9 mouse cellular contexts compared by ENCODE assay signal in genomic region chr17:85617566-85618358, GRCm38 (mm10). TPM values are rescaled to one million over a fixed set of nuclear protein-coding genes. Genes with fewer than 3 reads are reported as not detected.
DNase-seq lines count a peak whose midpoint lies in the region; ATAC-seq and TF ChIP-seq lines count a peak whose summit lies in the region.
"Had no signal": no experiment of that assay in that cellular context is flagged by ENCODE, and none has a peak within 500 bp of the region (broad histone marks: within the 10 kb centered on the region; RNA-seq: fewer than 3 reads in every experiment).

No protein-coding gene starts in this region.

- no peak overlapping the region for H3K9ac ChIP-seq in heart, embryonic 16.5 days (ENCODE audit: low read length)
- H3K9ac ChIP-seq in hindbrain, embryonic 12.5 days = 0 out of 2 replicates have a peak overlapping the region, but pooled peaks have one; percentile 13
- H3K9ac ChIP-seq in midbrain, postnatal 0 days (replicated peaks; ENCODE audit: low read length, poor library complexity, severe bottlenecking) = no peak overlapping the region

- 1% methylated on average over 36 of the region's 36 CpGs for WGBS in heart, embryonic 16.5 days
- WGBS in hindbrain, embryonic 12.5 days = 0% methylated on average over 36 of the region's 36 CpGs
- under 1% methylated on average over 33 of the region's 36 CpGs for WGBS in midbrain, postnatal 0 days

- 0 out of 2 replicates have a peak, but pooled peaks have one; percentile 26 for ATAC-seq in heart, embryonic 16.5 days (replicated peaks; ENCODE audit: extremely low read depth, insufficient read depth, low FRiP score)
- ATAC-seq in hindbrain, embryonic 12.5 days (ENCODE audit: low FRiP score) = no peak
- no peak for ATAC-seq in midbrain, postnatal 0 days (ENCODE audit: low FRiP score)
- ATAC-seq in inflammation-experienced regulatory T-cells, adult 6 months = no peak

- no peaks in the 10 kb centered on the region for H3K9me3 ChIP-seq in heart, embryonic 16.5 days (replicated peaks; ENCODE audit: control insufficient read depth, low read length)
- H3K9me3 ChIP-seq in hindbrain, embryonic 12.5 days (replicated peaks) = no peaks in the 10 kb centered on the region
- H3K9me3 ChIP-seq in midbrain, postnatal 0 days (ENCODE audit: low read length) = no peaks in the 10 kb centered on the region

- intact Hi-C loops in heart, postnatal 25 days (cut with DNase I) = no loop called here

- H3K27me3 ChIP-seq in heart, embryonic 16.5 days (ENCODE audit: control insufficient read depth, insufficient read depth, low read length) = peaks cover 100% of the 10 kb centered on the region
- peaks cover 100% of the 10 kb centered on the region for H3K27me3 ChIP-seq in hindbrain, embryonic 12.5 days
- peaks cover 92% of the 10 kb centered on the region for H3K27me3 ChIP-seq in midbrain, postnatal 0 days (ENCODE audit: insufficient read depth, low read length)

- peak overlapping the region; percentile 35 for H3K4me3 ChIP-seq in heart, embryonic 16.5 days (ENCODE audit: low read length)
- H3K4me3 ChIP-seq in hindbrain, embryonic 12.5 days = peak overlapping the region; percentile 10
- peak overlapping the region; percentile 19 for H3K4me3 ChIP-seq in midbrain, postnatal 0 days (ENCODE audit: low read depth, low read length)

- peaks cover 17% of the 10 kb centered on the region for H3K4me1 ChIP-seq in heart, embryonic 16.5 days (ENCODE audit: control insufficient read depth, insufficient read depth, low read length)
- H3K4me1 ChIP-seq in hindbrain, embryonic 12.5 days = peaks cover 20% of the 10 kb centered on the region
- H3K4me1 ChIP-seq in midbrain, postnatal 0 days (ENCODE audit: insufficient read depth, low read length) = no peaks in the 10 kb centered on the region

- peak overlapping the region; percentile 41 for H3K4me2 ChIP-seq in heart, embryonic 16.5 days (ENCODE audit: low read depth, low read length)
- H3K4me2 ChIP-seq in hindbrain, embryonic 12.5 days (replicated peaks) = peak overlapping the region; percentile 27
- H3K4me2 ChIP-seq in midbrain, postnatal 0 days (ENCODE audit: low read depth, low read length, poor library complexity, severe bottlenecking) = peak overlapping the region; percentile 35

- TF ChIP-seq CTCF in midbrain, postnatal 0 days (IDR thresholded peaks at IDR 0.05) = no peak

- no peaks in the 10 kb centered on the region for H3K36me3 ChIP-seq in heart, embryonic 16.5 days (ENCODE audit: control insufficient read depth, insufficient read depth)
- no peaks in the 10 kb centered on the region for H3K36me3 ChIP-seq in hindbrain, embryonic 12.5 days
- no peaks in the 10 kb centered on the region for H3K36me3 ChIP-seq in midbrain, postnatal 0 days (ENCODE audit: insufficient read depth, low read length)

- H3K27ac ChIP-seq in heart, embryonic 16.5 days (ENCODE audit: low read length) = no peak overlapping the region
- H3K27ac ChIP-seq in hindbrain, embryonic 12.5 days = no peak overlapping the region
- H3K27ac ChIP-seq in midbrain, postnatal 0 days (ENCODE audit: low read depth, low read length) = peak overlapping the region; percentile 44
- H3K27ac ChIP-seq: macrophage had no signal

- DNase-seq in heart, postnatal 25 days (ENCODE audit: low spot score) = no peak
- DNase-seq in embryo, embryonic 10 days (ENCODE audit: low spot score) = peak; percentile 84
- no peak for DNase-seq in midbrain, postnatal 0 days (ENCODE audit: low spot score)
- DNase-seq in cerebellum, adult 9-10 months = no peak
- DNase-seq in frontal cortex, postnatal 14 days (ENCODE audit: low spot score in 2 of 2) = no peak

RNA-seq across cellular contexts. Expression of gene Six3, which starts 4.4 kb away (rescaled TPM):
- polyA plus RNA-seq in heart, embryonic 16.5 days (2015; fragmentation: Nextera tagmentation; extraction: Ambion mirVana) = not detected in 2 replicates
- total RNA-seq in heart, postnatal 25 days (2021) = not detected
- 0.45 and 0.68 TPM in 2 replicates for polyA plus RNA-seq in hindbrain, embryonic 12.5 days (2016; fragmentation: Nextera tagmentation; extraction: Ambion mirVana)
- 11.2 and 12.8 TPM in 2 replicates for total RNA-seq in midbrain, postnatal 0 days (2014; rRNA removed)
- 23.3 and 28.0 TPM in 2 replicates for polyA plus RNA-seq in midbrain, postnatal 0 days (2015; fragmentation: Nextera tagmentation; extraction: Ambion mirVana)
- under 1 TPM in 1 of 3 experiments, not detected in 2; 0.12 TPM for polyA plus RNA-seq in inflammation-experienced regulatory T-cells, adult 6 months (2017; shearing (Covaris generic))
- polyA plus RNA-seq: macrophage had no signal

Comparison
In these comparisons a context has a peak if more than half of its experiments do, and no peak if none do; other contexts are left out.
1. RNA of gene Six3, which starts 4.4 kb away (polyA plus RNA-seq): 23.3 to 28.0 TPM in midbrain, postnatal 0 days; 0.45 to 0.68 TPM in hindbrain, embryonic 12.5 days, not detected in heart, embryonic 16.5 days and 0.12 TPM in inflammation-experienced regulatory T-cells, adult 6 months; every median in the first group is over 10 times any median in the second.
2. Peak in every context shown above with its lines, with median percentiles within 50 percentile points of each other: H3K4me2 ChIP-seq and H3K4me3 ChIP-seq.